Mouse (Mus musculus): ENCODE data around the gene Prdm1. TPM values are rescaled to one million over a fixed set of nuclear protein-coding genes. Genes with fewer than 3 reads are reported as not detected.
A peak's percentile ranks its signal among the peaks of the same experiment; 100 is the strongest.

Gene Prdm1
- polyA plus RNA-seq, 1 experiment = 1.7 TPM

DNA sequence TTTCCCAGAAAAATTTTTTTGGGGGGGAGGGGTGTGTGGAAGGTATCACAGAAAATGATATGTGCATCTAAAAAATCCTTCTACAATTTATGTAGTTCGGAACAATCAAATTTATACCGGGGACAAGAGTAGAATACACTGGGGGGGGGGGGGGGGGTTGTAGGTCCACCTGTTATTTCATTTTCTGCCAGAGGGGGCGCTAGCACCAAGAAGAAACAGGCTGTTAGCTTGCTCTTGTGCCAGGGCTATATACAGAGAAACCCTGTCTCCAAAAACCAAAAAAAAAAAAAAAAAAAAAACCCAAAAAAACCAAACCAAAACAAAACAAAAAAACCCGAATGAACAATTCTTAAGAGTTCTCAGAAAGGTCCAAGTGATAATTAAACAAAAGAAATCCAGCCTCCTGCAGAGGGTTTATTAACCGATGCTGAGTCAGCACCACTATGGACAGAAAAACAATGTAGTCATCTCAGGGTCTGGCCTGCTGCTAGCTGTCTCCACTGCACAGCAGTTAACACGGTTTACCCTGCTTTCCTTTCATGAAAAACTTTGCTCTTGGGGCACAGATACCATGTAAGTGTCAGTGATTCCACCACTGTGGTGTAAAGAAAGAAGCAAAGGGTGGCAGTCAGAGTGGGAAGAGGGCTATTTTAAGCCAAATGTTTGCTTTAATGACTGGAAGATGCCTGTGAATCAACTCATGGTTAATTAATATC lies 68.0 kb downstream of the Prdm1 start:
- TF ChIP-seq CTCF (IDR thresholded peaks at IDR 0.05; ENCODE audit: borderline replicate concordance, control insufficient read depth, extremely low read depth, insufficient read depth, low read length, poor library complexity) = no peak
- TF ChIP-seq POLR2A (IDR thresholded peaks at IDR 0.05; ENCODE audit: control insufficient read depth, extremely low read depth, insufficient read depth, low read length, poor library complexity) = no peak
- Histone ChIP-seq H3K27ac (ENCODE audit: control insufficient read depth, insufficient read depth, low read length) (no peak overlapping the region), H3K4me3 (ENCODE audit: control insufficient read depth, insufficient read depth, low read length) (no peak overlapping the region), H3K36me3 (ENCODE audit: control insufficient read depth, insufficient read depth, low read length) (no peaks in the 10 kb centered on the region), H3K27me3 (ENCODE audit: control insufficient read depth, insufficient read depth, low read length) (no peaks in the 10 kb centered on the region), H3K4me1 (replicated peaks; ENCODE audit: control insufficient read depth, insufficient read depth, low read length) (peaks cover 17% of the 10 kb centered on the region)
- 24% methylated on average over 6 of the region's 6 CpGs for WGBS
- DNase-seq = peak; percentile 60

DNA sequence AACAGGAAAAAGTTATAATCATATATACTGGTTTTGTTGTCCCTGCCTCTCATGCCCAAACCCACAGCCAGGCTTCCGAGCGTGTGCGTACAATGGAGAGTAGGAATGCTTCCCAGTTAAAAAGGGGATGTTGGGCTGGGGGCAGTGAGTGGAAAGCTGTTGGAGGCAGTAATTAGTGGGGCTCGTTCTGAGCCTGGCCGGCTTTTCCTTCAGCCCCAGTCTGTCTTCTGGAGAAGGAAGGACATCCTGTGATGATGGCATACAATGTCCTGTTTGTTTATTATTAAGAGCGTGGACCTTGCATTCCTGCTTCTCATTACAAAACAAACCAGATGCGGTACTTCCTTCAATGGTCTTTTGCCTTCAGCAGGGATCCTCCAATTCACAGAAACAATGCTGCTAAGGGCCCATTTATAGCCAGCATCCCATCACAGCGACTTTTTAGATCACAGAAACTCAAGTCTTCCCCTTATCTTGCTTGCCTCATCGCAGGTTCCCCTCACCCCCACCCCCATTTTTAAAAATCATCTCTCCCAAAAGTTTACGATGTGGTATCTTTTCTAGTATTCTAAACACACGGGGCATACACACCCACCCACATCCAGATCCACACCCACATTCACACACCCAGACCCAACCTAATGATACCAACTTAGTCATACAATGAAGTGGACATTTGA lies 68.8 kb downstream of the Prdm1 start:
- H3K4me1 ChIP-seq (replicated peaks; ENCODE audit: control insufficient read depth, insufficient read depth, low read length) = peaks cover 17% of the 10 kb centered on the region
- DNase-seq = no peak
- no peaks in the 10 kb centered on the region for H3K36me3 ChIP-seq (ENCODE audit: control insufficient read depth, insufficient read depth, low read length)
- no peaks in the 10 kb centered on the region for H3K27me3 ChIP-seq (ENCODE audit: control insufficient read depth, insufficient read depth, low read length)
- WGBS = 21% methylated on average over 11 of the region's 11 CpGs
- no peak overlapping the region for H3K27ac ChIP-seq (ENCODE audit: control insufficient read depth, insufficient read depth, low read length)
- TF ChIP-seq POLR2A (IDR thresholded peaks at IDR 0.05; ENCODE audit: control insufficient read depth, extremely low read depth, insufficient read depth, low read length, poor library complexity) = no peak
- TF ChIP-seq CTCF (IDR thresholded peaks at IDR 0.05; ENCODE audit: borderline replicate concordance, control insufficient read depth, extremely low read depth, insufficient read depth, low read length, poor library complexity) = no peak
- H3K4me3 ChIP-seq (ENCODE audit: control insufficient read depth, insufficient read depth, low read length) = no peak overlapping the region

DNA sequence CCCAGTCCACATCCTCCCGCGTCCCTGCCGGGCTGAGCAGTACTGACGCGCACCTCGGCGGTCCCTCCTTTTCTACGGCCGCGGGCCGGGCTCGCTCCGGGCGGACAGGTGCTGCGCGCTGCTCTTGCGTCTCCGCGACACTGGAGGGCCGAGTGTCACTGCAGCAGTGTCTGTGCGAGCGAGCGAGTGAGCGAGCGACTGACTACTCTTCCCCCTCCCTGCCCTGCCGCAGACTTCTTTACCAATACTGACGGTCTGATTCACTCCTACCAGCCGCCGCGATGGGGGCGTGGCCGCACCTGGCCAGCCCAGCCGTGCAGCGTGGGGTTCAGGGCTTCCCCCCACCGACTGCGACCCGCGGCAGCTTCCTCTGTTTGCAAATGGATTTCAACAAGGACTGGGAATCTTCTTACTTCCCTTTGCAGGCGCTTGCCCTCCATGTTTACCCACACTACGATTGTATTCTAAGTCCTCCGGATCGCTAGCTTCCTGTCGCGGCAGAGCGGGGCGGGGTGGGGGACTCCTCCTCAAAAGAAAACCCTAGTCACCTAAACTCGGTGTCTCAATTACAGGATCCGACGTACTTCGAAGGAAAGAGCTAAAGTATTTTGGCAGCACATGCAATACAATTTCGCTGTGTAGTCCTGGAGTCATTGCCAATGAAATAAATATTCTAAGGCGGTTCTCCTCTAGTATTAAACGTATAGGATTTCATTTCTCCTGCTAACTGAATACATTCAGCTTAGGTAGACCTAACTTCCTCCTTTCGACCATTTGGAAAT lies 69.6 kb downstream of the Prdm1 start:
- Histone ChIP-seq H3K27ac (ENCODE audit: control insufficient read depth, insufficient read depth, low read length) (no peak overlapping the region), H3K4me1 (replicated peaks; ENCODE audit: control insufficient read depth, insufficient read depth, low read length) (peaks cover 17% of the 10 kb centered on the region), H3K36me3 (ENCODE audit: control insufficient read depth, insufficient read depth, low read length) (no peaks in the 10 kb centered on the region), H3K27me3 (ENCODE audit: control insufficient read depth, insufficient read depth, low read length) (no peaks in the 10 kb centered on the region), H3K4me3 (ENCODE audit: control insufficient read depth, insufficient read depth, low read length) (peak overlapping the region; percentile 55)
- under 1% methylated on average over 54 of the region's 54 CpGs for WGBS
- DNase-seq = peak; percentile 83
- no peak for TF ChIP-seq POLR2A (IDR thresholded peaks at IDR 0.05; ENCODE audit: control insufficient read depth, extremely low read depth, insufficient read depth, low read length, poor library complexity)
- no peak; the same call in 1 of the 2 replicates for TF ChIP-seq CTCF (IDR thresholded peaks at IDR 0.05; ENCODE audit: borderline replicate concordance, control insufficient read depth, extremely low read depth, insufficient read depth, low read length, poor library complexity)

DNA sequence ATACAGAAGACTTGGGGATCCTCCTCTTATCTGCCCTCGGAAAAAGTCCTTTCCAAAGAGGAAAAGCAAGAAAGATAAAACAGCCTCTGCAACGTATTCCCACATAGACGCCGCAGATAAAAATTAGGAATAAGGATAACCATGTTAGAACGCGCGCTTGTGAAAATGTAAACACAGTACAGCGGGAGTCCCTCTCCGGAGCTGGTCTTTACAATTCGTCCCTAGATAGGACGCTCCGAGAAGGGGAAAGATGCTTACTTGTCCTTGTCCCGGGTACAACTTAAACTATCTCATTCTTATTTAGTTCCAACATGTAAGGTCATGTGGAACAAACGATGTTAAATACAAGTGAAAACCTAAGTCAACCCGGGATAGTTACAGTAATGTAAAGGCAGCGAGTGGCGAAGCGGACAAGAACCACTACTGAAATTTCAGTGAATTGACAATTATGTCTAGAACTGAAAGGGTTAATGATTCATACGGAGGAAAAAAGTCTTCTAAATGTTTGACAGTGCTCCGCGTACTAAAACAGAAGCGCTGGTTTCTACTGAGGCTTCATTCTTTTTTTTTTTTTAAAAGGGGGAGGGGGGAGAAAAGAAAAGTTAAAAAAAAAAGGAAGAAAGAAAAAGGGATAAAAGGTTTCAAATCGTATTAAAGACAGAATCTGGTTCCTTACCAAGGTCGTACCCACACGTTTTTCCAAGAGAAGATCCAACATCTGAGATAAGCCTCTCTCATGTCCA lies 70.3 kb downstream of the Prdm1 start:
- H3K4me3 ChIP-seq (ENCODE audit: control insufficient read depth, insufficient read depth, low read length) = peak overlapping the region; percentile 55
- no peak overlapping the region for H3K27ac ChIP-seq (ENCODE audit: control insufficient read depth, insufficient read depth, low read length)
- H3K27me3 ChIP-seq (ENCODE audit: control insufficient read depth, insufficient read depth, low read length) = no peaks in the 10 kb centered on the region
- TF ChIP-seq POLR2A (IDR thresholded peaks at IDR 0.05; ENCODE audit: control insufficient read depth, extremely low read depth, insufficient read depth, low read length, poor library complexity) = no peak
- 3% methylated on average over 25 of the region's 25 CpGs for WGBS
- H3K4me1 ChIP-seq (replicated peaks; ENCODE audit: control insufficient read depth, insufficient read depth, low read length) = peaks cover 17% of the 10 kb centered on the region
- DNase-seq = no peak
- no peaks in the 10 kb centered on the region for H3K36me3 ChIP-seq (ENCODE audit: control insufficient read depth, insufficient read depth, low read length)

DNA sequence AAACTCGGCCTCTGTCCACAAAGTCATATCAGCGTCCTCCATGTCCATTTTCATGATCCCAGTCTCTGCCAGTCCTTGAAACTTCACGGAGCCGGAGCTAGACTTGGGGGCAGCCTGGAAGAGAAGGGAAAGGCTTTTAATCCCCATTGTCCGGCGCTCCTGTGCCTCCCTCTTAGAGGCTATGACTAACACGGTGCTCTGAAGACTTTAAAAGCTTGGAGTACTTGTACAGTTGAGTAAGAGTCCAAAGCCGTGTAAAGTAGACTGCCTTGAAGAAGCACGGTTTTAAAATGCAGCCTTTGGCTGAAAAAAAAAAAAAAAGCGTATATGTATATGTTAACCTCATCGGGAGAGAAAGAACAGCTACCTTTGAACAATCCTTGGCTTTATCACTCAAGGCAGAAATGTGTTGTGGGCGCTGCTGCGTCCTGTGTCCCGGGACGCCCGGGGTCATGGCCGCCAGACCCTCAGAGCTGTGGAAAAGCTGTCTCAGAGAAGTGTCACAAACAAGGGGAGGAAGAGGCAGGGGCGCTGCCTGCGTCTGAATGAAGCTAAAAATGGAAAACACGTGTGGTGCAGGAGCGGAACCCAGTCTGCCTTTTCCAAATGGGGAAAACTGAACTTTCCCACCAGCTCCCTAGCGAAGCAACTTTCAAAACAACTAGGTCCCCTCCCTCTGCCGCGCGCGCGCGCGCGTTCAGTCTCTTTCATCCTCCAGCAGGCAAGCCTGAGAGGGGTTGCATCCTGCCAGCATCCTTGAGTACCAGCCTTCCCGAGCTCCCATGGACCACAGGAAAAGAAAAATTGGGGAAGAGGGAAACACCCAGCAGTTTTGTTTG lies 71.3 kb downstream of the Prdm1 start:
- Histone ChIP-seq H3K4me1 (replicated peaks; ENCODE audit: control insufficient read depth, insufficient read depth, low read length) (peaks cover 12% of the 10 kb centered on the region), H3K27ac (ENCODE audit: control insufficient read depth, insufficient read depth, low read length) (no peak overlapping the region), H3K4me3 (ENCODE audit: control insufficient read depth, insufficient read depth, low read length) (peak overlapping the region; percentile 14; the same call in 1 of the 2 replicates), H3K27me3 (ENCODE audit: control insufficient read depth, insufficient read depth, low read length) (no peaks in the 10 kb centered on the region), H3K36me3 (ENCODE audit: control insufficient read depth, insufficient read depth, low read length) (no peaks in the 10 kb centered on the region)
- DNase-seq = peak; percentile 44
- TF ChIP-seq POLR2A (IDR thresholded peaks at IDR 0.05; ENCODE audit: control insufficient read depth, extremely low read depth, insufficient read depth, low read length, poor library complexity) (no peak), CTCF (IDR thresholded peaks at IDR 0.05; ENCODE audit: borderline replicate concordance, control insufficient read depth, extremely low read depth, insufficient read depth, low read length, poor library complexity) (0 out of 2 replicates have a peak, but pooled peaks have one; percentile 16)
- WGBS = 14% methylated on average over 31 of the region's 31 CpGs

All from thymus, adult 2 months (tissue).